Mouse (Mus musculus) bone marrow macrophage, adult 2 months (primary cell): ENCODE results near the gene Ppp2r5a.

Experiments
- CTCF ChIP-seq: IDR thresholded peaks from 2 replicates; pipeline ENCODE4 v1.5.1; 2012; ENCODE audit warnings: low read depth, mild to moderate bottlenecking, low read length, moderate library complexity
- POLR2A ChIP-seq: IDR thresholded peaks from 2 replicates; pipeline ENCODE4 v1.6.1; 2012; ENCODE audit warnings: mild to moderate bottlenecking, low read depth, low read length, borderline replicate concordance

GRCm38 (mm10) chr1:191407246-191407645, 4.2 kb upstream of the Ppp2r5a start:
- no peak for TF ChIP-seq CTCF
- TF ChIP-seq POLR2A = no peak
